Mouse (Mus musculus): ENCODE data around the gene Adgrg6. TPM values are rescaled to one million over a fixed set of nuclear protein-coding genes. Genes with fewer than 3 reads are reported as not detected.

Gene Adgrg6
- polyA plus RNA-seq, 1 experiment: 0.55 TPM

DNA sequence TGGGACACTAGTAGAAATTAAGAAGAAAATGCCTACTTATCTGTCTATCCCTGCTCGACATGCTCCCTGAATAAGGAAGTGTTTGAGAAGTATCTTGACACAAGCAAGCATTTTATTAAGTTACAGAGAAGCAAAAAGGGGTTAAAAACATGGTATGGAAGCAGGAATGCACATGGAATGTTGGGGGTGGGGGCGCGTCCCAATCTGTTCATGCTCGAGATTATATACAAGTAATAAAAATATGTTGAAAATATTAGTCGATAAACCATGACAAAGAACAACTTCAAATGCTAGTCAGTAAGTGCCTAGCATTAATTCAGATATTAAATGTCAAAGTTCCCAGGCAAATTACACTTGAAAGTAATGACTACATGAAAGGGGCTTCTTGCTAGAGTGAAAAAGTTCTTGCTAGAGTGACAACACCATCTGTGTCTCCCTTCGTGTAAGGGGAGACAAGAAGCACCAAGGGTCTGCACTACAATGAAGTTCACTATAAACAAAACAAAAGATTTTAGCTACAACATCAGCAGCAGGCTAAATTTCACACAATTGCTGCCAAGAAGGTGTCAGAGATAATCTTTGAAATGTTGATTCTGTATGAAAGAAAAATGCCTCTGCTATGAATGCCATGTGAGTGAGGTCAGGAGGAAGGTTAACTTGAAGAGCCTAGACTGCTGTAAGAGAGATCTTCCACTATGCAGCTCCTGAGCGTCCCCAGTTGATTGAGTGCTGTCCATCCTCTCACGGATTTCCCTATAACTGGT, 24.4 kb downstream of the Adgrg6 start:
- TF ChIP-seq CTCF (IDR thresholded peaks at IDR 0.05; ENCODE audit: control insufficient read depth, insufficient read depth, low read length) (no peak), POLR2A (IDR thresholded peaks at IDR 0.05; ENCODE audit: borderline replicate concordance, control insufficient read depth, low read depth, low read length) (no peak)
- Histone ChIP-seq H3K4me1 (ENCODE audit: control insufficient read depth, insufficient read depth, low read length) (no peaks in the 10 kb centered on the region), H3K4me3 (replicated peaks; ENCODE audit: control insufficient read depth, low read depth, low read length) (no peak overlapping the region), H3K27ac (ENCODE audit: control insufficient read depth, insufficient read depth, low read depth, low read length, poor library complexity) (no peak overlapping the region)
- WGBS: 76% methylated on average over 8 of the region's 8 CpGs

DNA sequence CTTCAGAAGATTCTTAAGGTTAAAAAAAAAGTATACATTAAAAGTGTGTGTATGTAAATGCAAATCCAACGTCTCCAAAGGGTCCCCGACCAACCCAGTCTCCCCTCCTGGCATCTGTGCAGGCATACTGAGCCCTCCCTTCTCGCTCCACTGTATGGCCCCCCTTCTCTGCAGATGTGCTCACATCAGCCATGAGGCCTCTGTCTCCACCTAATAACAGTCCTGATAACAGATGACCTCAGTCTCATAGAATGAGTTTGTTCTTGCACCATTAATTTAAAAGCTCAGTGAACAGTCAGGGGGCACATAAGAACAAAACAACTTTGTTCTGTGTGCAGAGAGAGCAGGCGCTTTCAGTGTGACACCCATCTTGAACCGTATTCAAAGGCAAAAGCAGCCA, 27.6 kb downstream of the Adgrg6 start:
- 75% methylated on average over 5 of the region's 5 CpGs for WGBS
- TF ChIP-seq POLR2A (IDR thresholded peaks at IDR 0.05; ENCODE audit: borderline replicate concordance, control insufficient read depth, low read depth, low read length) (no peak), CTCF (IDR thresholded peaks at IDR 0.05; ENCODE audit: control insufficient read depth, insufficient read depth, low read length) (no peak)
- Histone ChIP-seq H3K4me3 (replicated peaks; ENCODE audit: control insufficient read depth, low read depth, low read length) (no peak overlapping the region), H3K27ac (ENCODE audit: control insufficient read depth, insufficient read depth, low read depth, low read length, poor library complexity) (no peak overlapping the region), H3K4me1 (ENCODE audit: control insufficient read depth, insufficient read depth, low read length) (no peaks in the 10 kb centered on the region)

DNA sequence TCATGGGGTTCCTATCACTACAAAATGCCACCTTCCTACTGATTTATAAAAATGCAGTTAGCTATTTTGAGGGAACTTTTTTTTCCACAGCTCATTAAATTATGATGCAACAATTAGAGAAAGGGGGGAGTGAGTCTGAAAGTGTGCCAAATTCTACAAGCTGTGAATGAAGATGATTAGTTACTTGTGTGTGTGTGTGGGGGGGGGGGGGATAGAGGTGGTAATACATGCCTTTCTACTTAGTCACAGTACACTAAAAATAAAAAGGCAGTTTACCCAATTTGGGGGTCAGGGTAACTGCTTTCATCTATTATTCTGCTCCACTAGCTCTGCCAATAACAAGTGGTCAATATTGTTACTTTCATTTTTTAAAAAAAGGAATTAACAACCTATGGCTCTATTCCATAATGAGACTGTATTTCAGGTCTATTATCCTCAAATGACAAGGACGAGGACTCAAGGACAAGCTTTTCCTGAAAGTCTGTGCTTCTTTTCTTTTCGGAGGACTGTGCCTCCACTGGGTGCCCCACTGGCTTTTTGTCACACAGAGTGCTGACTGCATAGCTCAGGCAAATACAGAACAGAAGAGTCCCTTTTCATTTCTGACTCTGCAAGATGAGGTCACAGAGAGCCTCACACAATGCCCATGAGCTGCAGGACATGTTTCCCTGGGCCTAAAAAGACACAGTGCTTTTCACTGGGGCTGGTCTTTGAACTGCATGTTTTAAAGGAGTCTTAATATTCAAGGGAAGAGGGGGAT, 33.4 kb downstream of the Adgrg6 start:
- WGBS: 81% methylated on average over 2 of the region's 2 CpGs
- no peak for TF ChIP-seq POLR2A (IDR thresholded peaks at IDR 0.05; ENCODE audit: borderline replicate concordance, control insufficient read depth, low read depth, low read length)
- no peak for TF ChIP-seq CTCF (IDR thresholded peaks at IDR 0.05; ENCODE audit: control insufficient read depth, insufficient read depth, low read length)

DNA sequence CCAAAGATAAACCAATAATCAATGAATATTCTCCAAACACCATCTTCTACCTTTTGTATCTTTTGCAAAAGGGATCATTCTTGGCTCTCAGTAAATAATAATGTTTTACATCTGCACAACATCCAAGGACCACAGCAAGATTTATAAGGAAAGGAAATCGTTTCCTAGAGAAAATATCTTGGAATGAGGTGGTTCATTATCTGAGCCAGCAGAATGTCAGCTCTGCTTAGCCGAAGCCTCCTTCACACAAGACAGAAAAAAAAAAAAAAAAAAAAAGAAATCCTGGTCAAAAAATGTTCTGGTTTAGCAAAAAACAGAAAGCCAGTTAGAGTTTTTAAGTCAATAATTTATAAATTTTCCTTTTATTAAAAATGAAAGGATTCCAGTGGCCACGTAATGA, 34.3 kb downstream of the Adgrg6 start:
- WGBS: 84% methylated on average over 3 of the region's 3 CpGs
- TF ChIP-seq POLR2A (IDR thresholded peaks at IDR 0.05; ENCODE audit: borderline replicate concordance, control insufficient read depth, low read depth, low read length): no peak
- no peak for TF ChIP-seq CTCF (IDR thresholded peaks at IDR 0.05; ENCODE audit: control insufficient read depth, insufficient read depth, low read length)
- no peaks in the 10 kb centered on the region for H3K4me1 ChIP-seq (ENCODE audit: control insufficient read depth, insufficient read depth, low read length)

More for the DNA sequence above, 33.4 kb downstream of the Adgrg6 start:
- Histone ChIP-seq H3K4me1 (ENCODE audit: control insufficient read depth, insufficient read depth, low read length) (no peaks in the 10 kb centered on the region), H3K4me3 (replicated peaks; ENCODE audit: control insufficient read depth, low read depth, low read length) (no peak overlapping the region), H3K27ac (ENCODE audit: control insufficient read depth, insufficient read depth, low read depth, low read length, poor library complexity) (no peak overlapping the region)

DNA sequence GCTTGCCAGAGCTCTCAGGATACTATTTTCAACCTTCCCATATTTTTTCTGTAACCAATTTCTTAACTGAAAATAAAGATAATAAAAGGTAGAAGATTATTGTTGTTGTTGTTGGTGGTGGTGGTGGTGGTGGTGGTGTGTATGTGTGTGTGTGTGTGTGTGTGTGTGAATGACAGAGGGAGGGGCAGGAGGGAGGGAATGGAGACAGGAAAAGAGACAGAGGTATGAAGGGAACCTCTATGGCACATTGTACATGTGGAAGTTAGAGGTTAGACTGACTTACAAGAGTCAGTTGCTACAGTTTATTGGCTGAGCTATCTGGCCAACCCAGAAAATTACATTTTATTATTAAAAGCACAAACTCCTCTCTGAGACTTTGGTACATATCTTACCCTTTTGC, 49.8 kb downstream of the Adgrg6 start:
- TF ChIP-seq POLR2A (IDR thresholded peaks at IDR 0.05; ENCODE audit: borderline replicate concordance, control insufficient read depth, low read depth, low read length): no peak
- TF ChIP-seq CTCF (IDR thresholded peaks at IDR 0.05; ENCODE audit: control insufficient read depth, insufficient read depth, low read length): no peak
- no peak overlapping the region for H3K4me3 ChIP-seq (replicated peaks; ENCODE audit: control insufficient read depth, low read depth, low read length)
- no peaks in the 10 kb centered on the region for H3K4me1 ChIP-seq (ENCODE audit: control insufficient read depth, insufficient read depth, low read length)
- H3K27ac ChIP-seq (ENCODE audit: control insufficient read depth, insufficient read depth, low read depth, low read length, poor library complexity): no peak overlapping the region

More for the DNA sequence above, 34.3 kb downstream of the Adgrg6 start:
- H3K4me3 ChIP-seq (replicated peaks; ENCODE audit: control insufficient read depth, low read depth, low read length): no peak overlapping the region
- no peak overlapping the region for H3K27ac ChIP-seq (ENCODE audit: control insufficient read depth, insufficient read depth, low read depth, low read length, poor library complexity)

DNA sequence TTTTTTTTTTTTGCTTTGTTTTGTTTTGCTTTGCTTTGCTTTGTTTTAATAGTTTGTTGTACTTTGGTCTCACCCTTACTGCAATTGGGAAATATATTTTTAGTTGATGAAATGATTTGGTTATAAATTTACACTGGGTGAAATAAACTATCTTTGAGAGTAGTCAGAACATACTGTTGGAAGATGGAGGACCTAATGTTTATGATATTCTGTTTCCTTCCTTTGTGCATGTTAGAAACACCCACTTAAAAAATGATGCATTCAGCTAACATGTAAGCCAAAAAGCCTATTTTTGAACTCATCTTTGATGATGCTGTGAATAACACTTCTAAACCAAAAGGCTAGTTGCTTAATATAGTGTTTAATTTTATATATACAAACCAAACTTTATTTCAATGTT, 50.3 kb downstream of the Adgrg6 start:
- Histone ChIP-seq H3K27ac (ENCODE audit: control insufficient read depth, insufficient read depth, low read depth, low read length, poor library complexity) (no peak overlapping the region), H3K4me3 (replicated peaks; ENCODE audit: control insufficient read depth, low read depth, low read length) (no peak overlapping the region), H3K4me1 (ENCODE audit: control insufficient read depth, insufficient read depth, low read length) (no peaks in the 10 kb centered on the region)
- no peak for TF ChIP-seq CTCF (IDR thresholded peaks at IDR 0.05; ENCODE audit: control insufficient read depth, insufficient read depth, low read length)
- no peak for TF ChIP-seq POLR2A (IDR thresholded peaks at IDR 0.05; ENCODE audit: borderline replicate concordance, control insufficient read depth, low read depth, low read length)

DNA sequence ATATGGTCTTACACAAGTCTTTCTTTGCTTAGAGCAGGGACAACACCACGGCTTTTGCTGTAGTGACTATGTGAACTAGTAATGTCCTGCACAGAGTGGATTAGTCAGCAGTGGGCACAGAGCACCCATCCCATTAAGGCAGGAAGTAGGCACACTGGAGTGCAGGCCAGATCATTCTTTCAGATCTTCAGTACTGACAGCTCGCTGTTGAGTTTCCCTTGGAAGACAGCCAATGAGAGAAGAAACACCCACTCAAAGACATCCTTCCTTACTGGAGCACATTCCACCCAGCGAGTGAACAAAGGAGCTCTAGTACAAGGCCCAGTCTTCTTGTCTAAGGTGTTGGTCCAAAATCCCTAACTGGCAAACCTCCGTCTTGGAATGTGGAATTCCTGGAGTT, 53.6 kb downstream of the Adgrg6 start:
- TF ChIP-seq CTCF (IDR thresholded peaks at IDR 0.05; ENCODE audit: control insufficient read depth, insufficient read depth, low read length) (no peak), POLR2A (IDR thresholded peaks at IDR 0.05; ENCODE audit: borderline replicate concordance, control insufficient read depth, low read depth, low read length) (no peak)
- Histone ChIP-seq H3K4me3 (replicated peaks; ENCODE audit: control insufficient read depth, low read depth, low read length) (no peak overlapping the region), H3K4me1 (ENCODE audit: control insufficient read depth, insufficient read depth, low read length) (no peaks in the 10 kb centered on the region), H3K27ac (ENCODE audit: control insufficient read depth, insufficient read depth, low read depth, low read length, poor library complexity) (no peak overlapping the region)
- WGBS: 51% methylated on average over 4 of the region's 4 CpGs

DNA sequence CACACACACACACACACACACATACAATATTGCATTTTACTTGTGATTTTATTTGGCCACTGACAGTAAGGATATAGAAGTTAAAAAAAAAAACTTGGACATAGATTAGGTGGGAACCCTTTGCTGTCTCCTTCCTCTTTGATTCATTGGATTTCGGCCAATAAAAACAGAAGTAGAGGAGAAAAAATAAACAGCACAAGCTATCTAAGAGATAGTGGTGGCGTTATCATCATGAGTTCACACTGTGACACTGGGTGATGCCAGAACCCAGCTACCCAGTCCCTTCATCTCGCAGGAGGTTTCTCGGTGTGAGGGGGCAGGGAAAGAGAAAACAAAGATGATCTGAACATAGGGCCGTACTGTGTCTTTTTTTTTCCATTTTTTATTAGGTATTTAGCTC, 62.2 kb downstream of the Adgrg6 start:
- TF ChIP-seq POLR2A (IDR thresholded peaks at IDR 0.05; ENCODE audit: borderline replicate concordance, control insufficient read depth, low read depth, low read length): no peak
- no peak for TF ChIP-seq CTCF (IDR thresholded peaks at IDR 0.05; ENCODE audit: control insufficient read depth, insufficient read depth, low read length)
- WGBS: 78% methylated on average over 5 of the region's 5 CpGs
- Histone ChIP-seq H3K4me3 (replicated peaks; ENCODE audit: control insufficient read depth, low read depth, low read length) (no peak overlapping the region), H3K27ac (ENCODE audit: control insufficient read depth, insufficient read depth, low read depth, low read length, poor library complexity) (no peak overlapping the region), H3K4me1 (ENCODE audit: control insufficient read depth, insufficient read depth, low read length) (no peaks in the 10 kb centered on the region)
